7 mouse cellular contexts compared by ENCODE assay signal in the genomic region with DNA sequence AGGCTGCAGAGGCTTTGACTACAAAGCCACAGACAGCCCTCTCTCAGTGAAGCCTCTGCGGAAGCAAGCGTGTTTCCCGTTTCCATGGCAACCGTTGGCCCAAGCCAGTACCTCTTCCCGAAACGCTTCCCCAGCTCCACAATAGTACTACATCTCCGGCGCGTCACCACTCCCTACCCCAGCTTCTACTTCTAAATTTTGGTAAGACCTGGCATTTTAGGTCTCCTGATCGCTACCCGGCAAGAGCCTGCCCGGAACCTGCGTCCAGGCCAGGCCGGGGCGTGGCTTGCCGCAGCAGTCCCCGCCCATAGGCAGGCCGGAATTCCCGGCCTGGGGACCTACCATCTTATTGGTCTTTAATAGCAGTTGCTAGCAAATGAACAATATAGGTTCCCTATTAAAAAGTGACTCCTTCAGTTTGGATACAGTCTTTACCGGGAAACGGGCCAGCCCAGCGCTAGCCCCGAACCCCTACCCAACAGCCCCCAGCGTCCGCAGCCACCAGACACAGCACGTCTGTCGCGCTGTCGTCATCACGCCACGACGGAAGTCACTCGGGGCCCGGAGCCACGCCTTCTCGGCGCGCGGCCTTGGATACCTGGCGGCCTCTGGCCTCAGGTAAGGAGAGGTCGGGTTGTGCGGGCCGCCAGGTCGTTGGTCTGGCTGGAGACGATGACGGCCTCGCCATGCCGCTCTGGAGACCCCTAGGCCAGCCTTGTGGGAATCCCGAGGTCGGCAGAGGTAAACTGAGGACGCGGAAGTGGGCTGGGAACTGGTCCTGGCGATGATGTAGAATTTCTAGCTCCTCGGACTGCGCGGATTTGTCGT. TPM values are rescaled to one million over a fixed set of nuclear protein-coding genes. Genes with fewer than 3 reads are reported as not detected.
DNase-seq lines count a peak whose midpoint lies in the region; ATAC-seq lines count a peak whose summit lies in the region.

A gene (plus strand): TSS at position 439 of the 828 bp plus-strand sequence.

- H3K4me3 ChIP-seq in intestine, embryonic 16.5 days (ENCODE audit: low read length): peak within 1 kb of the TSS; percentile 74
- peak within 1 kb of the TSS; percentile 79 for H3K4me3 ChIP-seq in midbrain, embryonic 11.5 days (ENCODE audit: low read depth, low read length)

- H3K9me3 ChIP-seq in intestine, embryonic 16.5 days (ENCODE audit: control insufficient read depth, low read length): no peaks in the 10 kb centered on the region
- H3K9me3 ChIP-seq in midbrain, embryonic 11.5 days (ENCODE audit: control insufficient read depth, low read length): no peaks in the 10 kb centered on the region

- no peaks in the 10 kb centered on the region for H3K27me3 ChIP-seq in intestine, embryonic 16.5 days (replicated peaks; ENCODE audit: control insufficient read depth, insufficient read depth, low read length)
- no peaks in the 10 kb centered on the region for H3K27me3 ChIP-seq in midbrain, embryonic 11.5 days (ENCODE audit: control insufficient read depth, insufficient read depth, low read length)

- H3K36me3 ChIP-seq in intestine, embryonic 16.5 days (ENCODE audit: control insufficient read depth, insufficient read depth, low read length): no peaks in the 10 kb centered on the region
- H3K36me3 ChIP-seq in midbrain, embryonic 11.5 days (ENCODE audit: control insufficient read depth, insufficient read depth, low read length): no peaks in the 10 kb centered on the region

- DNase-seq in adrenal gland, adult 8-10 months: peak; percentile 85
- peak; percentile 92 for DNase-seq in embryo, embryonic 9.5 days (ENCODE audit: extremely low spot score)
- DNase-seq in gastrocnemius, postnatal 4 days (ENCODE audit: low spot score in 2 of 2): peak; percentile 77 to 89
- peak; percentile 94 to 96 for DNase-seq in left cerebral cortex, postnatal 36 days (ENCODE audit: low spot score in 2 of 2)
- DNase-seq in midbrain, embryonic 11.5 days (ENCODE audit: low spot score, missing footprints): peak; percentile 99
- peak; percentile 73 for DNase-seq in skeletal muscle tissue, adult 2 months (ENCODE audit: low read depth, low spot score)

- peak; percentile 97 for ATAC-seq in intestine, embryonic 16.5 days
- ATAC-seq in midbrain, embryonic 11.5 days (ENCODE audit: low FRiP score): peak; percentile 97

- peaks cover 9% of the 10 kb centered on the region for H3K4me1 ChIP-seq in intestine, embryonic 16.5 days (ENCODE audit: control insufficient read depth, insufficient read depth, low read length)
- H3K4me1 ChIP-seq in midbrain, embryonic 11.5 days (ENCODE audit: control insufficient read depth, insufficient read depth, low read length): peaks cover 9% of the 10 kb centered on the region

- WGBS in intestine, embryonic 16.5 days: under 1% methylated on average over 57 of the region's 57 CpGs
- WGBS in midbrain, embryonic 11.5 days: under 1% methylated on average over 57 of the region's 57 CpGs

- intact Hi-C loops in left cerebral cortex, postnatal 36 days (cut with DNase I): loop anchor here (5.0 kb wide), 1 partner anchor 85 kb away; a partner anchor contains a TSS

- H3K4me2 ChIP-seq in intestine, embryonic 16.5 days (ENCODE audit: low read depth, low read length): peak within 1 kb of the TSS; percentile 71
- peak within 1 kb of the TSS; percentile 64 for H3K4me2 ChIP-seq in midbrain, embryonic 11.5 days

- peak within 1 kb of the TSS; percentile 49; the same call in 1 of the 2 replicates for H3K27ac ChIP-seq in intestine, embryonic 16.5 days (ENCODE audit: low read length)
- H3K27ac ChIP-seq in midbrain, embryonic 11.5 days (ENCODE audit: low read depth, low read length): peak within 1 kb of the TSS; percentile 27; the same call in 1 of the 2 replicates

- H3K9ac ChIP-seq in intestine, embryonic 16.5 days (ENCODE audit: low read depth, low read length): peak within 1 kb of the TSS; percentile 80
- H3K9ac ChIP-seq in midbrain, embryonic 11.5 days (ENCODE audit: low read length): peak within 1 kb of the TSS; percentile 81

RNA-seq across cellular contexts. Expression of the gene that starts here (rescaled TPM):
- 10 to 100 TPM; 64.9 to 75.0 (median 73.1) TPM for total RNA-seq in adrenal gland, adult 8-10 months (2022)
- total RNA-seq in gastrocnemius, postnatal 4 days (2021): 10 to 100 TPM; 21.1 to 21.5 TPM
- polyA plus RNA-seq in intestine, embryonic 16.5 days (2015; fragmentation: Nextera tagmentation; extraction: Ambion mirVana): 44.0 and 48.1 TPM in 2 replicates
- 10 to 100 TPM; 30.2 to 36.1 TPM for total RNA-seq in left cerebral cortex, postnatal 36 days (2021)
- 58.6 and 61.3 TPM in 2 replicates for polyA plus RNA-seq in midbrain, embryonic 11.5 days (2014; fragmentation: Nextera tagmentation; extraction: Ambion mirVana)

Comparison
In these comparisons a context has a peak if more than half of its experiments do, and no peak if none do; other contexts are left out.
1. Peak in every context shown above with its lines: DNase-seq, ATAC-seq, H3K4me3 ChIP-seq and H3K27ac ChIP-seq.